Mouse (Mus musculus) frontal cortex, adult 2 months (tissue): ENCODE results near the gene Cep128. TPM values are rescaled to one million over a fixed set of nuclear protein-coding genes. Genes with fewer than 3 reads are reported as not detected.

Experiments
- DNase-seq, 2 experiments: peaks; one replicate each; pipeline ENCODE4 v3.0.0; 2022; ENCODE audit warnings: low spot score in 1 of 2; ENCODE audit errors: extremely low spot score in 1 of 2
- polyA plus RNA-seq: library from polyadenylated mRNA; depleted of rRNA; stranded (reverse); fragments of >200 nt; gene quantifications from 2 replicates; pipeline ENCODE4 v1.2.3, GENCODE M21; 2012

Gene Cep128
- polyA plus RNA-seq, 1 experiment = 8.3 TPM

- DNase-seq = peak; percentile 34 to 85
These were observed 70.1 kb downstream of the Cep128 start for GRCm38 (mm10) chr12:91313974-91314587.

GRCm38 (mm10) chr12:91312591-91312990 is 71.6 kb downstream of the Cep128 start:
- DNase-seq = no peak

GRCm38 (mm10) chr12:91307733-91308132 is 76.5 kb downstream of the Cep128 start:
- DNase-seq = no peak

- DNase-seq = no peak
These were observed 78.4 kb downstream of the Cep128 start for GRCm38 (mm10) chr12:91305769-91306168.

- no peak for DNase-seq
These were observed 79.2 kb downstream of the Cep128 start for GRCm38 (mm10) chr12:91305038-91305437.

- no peak for DNase-seq
These were observed 85.5 kb downstream of the Cep128 start for GRCm38 (mm10) chr12:91298700-91299099.

- DNase-seq = no peak
These were observed 88.3 kb downstream of the Cep128 start for GRCm38 (mm10) chr12:91295870-91296269.

GRCm38 (mm10) chr12:91295436-91295835 is 88.8 kb downstream of the Cep128 start:
- no peak for DNase-seq

GRCm38 (mm10) chr12:91273936-91274335 is 110.3 kb downstream of the Cep128 start:
- DNase-seq = no peak

- DNase-seq = no peak
These were observed 114.6 kb downstream of the Cep128 start for GRCm38 (mm10) chr12:91269634-91270033.

- no peak for DNase-seq
These were observed 115.2 kb downstream of the Cep128 start for GRCm38 (mm10) chr12:91268974-91269373.

GRCm38 (mm10) chr12:91266014-91266413 is 118.2 kb downstream of the Cep128 start:
- no peak for DNase-seq

- no peak for DNase-seq
These were observed 118.7 kb downstream of the Cep128 start for GRCm38 (mm10) chr12:91265462-91265861.

- no peak for DNase-seq
These were observed 119.3 kb downstream of the Cep128 start for GRCm38 (mm10) chr12:91264828-91265355.

GRCm38 (mm10) chr12:91263705-91264104 is 120.5 kb downstream of the Cep128 start:
- DNase-seq = no peak

GRCm38 (mm10) chr12:91262801-91263200 is 121.4 kb downstream of the Cep128 start:
- DNase-seq = no peak

- no peak for DNase-seq
These were observed 127.9 kb downstream of the Cep128 start for GRCm38 (mm10) chr12:91256334-91256733.

- DNase-seq = no peak
These were observed 129.4 kb downstream of the Cep128 start for GRCm38 (mm10) chr12:91254831-91255230.

- DNase-seq = no peak
These were observed 163.6 kb downstream of the Cep128 start for GRCm38 (mm10) chr12:91220609-91221008.

GRCm38 (mm10) chr12:91205550-91205949 is 178.7 kb downstream of the Cep128 start:
- DNase-seq = no peak

GRCm38 (mm10) chr12:91204330-91204729 is 179.9 kb downstream of the Cep128 start:
- DNase-seq = peak; percentile 8 to 27

- no peak for DNase-seq
These were observed 181.7 kb downstream of the Cep128 start for GRCm38 (mm10) chr12:91202496-91202895.

GRCm38 (mm10) chr12:91189111-91189510 is 195.1 kb downstream of the Cep128 start:
- no peak for DNase-seq
